Mouse (Mus musculus) right cerebral cortex, postnatal 4 days (tissue): Measurements from ENCODE around the gene Ccdc73.
"Not testable (repeated sequence)": the region's sequence is repeated elsewhere in the genome, so short reads cannot be mapped to it uniquely, and the experiment has no call there.

Experiments
- DNase-seq: peaks from one replicate; pipeline ENCODE4 v3.0.0-alpha.2; 2022

Ccdc73 gene

GRCm38 (mm10) chr2:104878794-104879193, 11.2 kb downstream of the Ccdc73 start:
- DNase-seq = no peak

GRCm38 (mm10) chr2:104886109-104886508, 18.5 kb downstream of the Ccdc73 start:
- DNase-seq = no peak

GRCm38 (mm10) chr2:104887331-104887730, 19.7 kb downstream of the Ccdc73 start:
- DNase-seq = not testable (repeated sequence)

GRCm38 (mm10) chr2:104887882-104888566, 20.4 kb downstream of the Ccdc73 start:
- peak; percentile 87 for DNase-seq

DNA sequence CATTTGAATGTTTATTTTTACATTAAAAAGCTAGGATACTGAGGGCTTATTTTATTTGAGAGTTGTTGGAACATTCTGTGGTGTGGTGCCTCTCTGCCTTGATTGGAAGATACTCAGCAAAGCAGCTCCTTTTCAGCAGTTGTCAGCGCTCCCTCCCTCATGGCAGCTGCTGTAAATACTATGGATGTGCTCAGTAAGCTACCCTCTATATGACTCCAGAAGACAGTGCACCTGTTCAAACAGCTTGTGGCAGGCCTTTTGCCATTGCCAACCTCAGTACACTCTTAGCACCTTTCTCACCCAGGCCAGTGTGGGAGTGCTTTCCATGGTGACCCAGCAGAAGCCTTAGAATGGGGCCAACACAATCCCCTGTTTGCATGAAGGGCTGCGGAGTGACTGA, 32.4 kb downstream of the Ccdc73 start:
- DNase-seq = no peak

DNA sequence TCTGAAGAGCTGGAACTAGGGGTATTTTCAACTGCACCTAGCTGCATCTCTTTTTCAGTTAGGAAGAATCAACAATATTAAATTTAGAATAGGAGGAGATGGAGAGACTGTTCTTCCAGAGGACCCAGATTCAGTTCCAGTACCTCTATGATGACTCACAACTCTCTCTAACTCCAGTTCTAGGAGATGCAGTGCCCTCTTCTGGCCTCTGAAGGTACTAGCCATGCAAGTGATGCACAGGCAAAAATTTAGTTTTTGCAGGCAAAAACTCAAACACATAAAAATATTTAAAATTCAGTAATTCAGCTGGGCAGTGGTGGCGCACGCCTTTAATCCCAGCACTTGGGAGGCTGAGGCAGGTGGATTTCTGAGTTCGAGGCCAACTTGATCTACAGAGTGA, 48.1 kb downstream of the Ccdc73 start:
- no peak for DNase-seq

- DNase-seq = no peak
Measured at GRCm38 (mm10) chr2:104964492-104964891, 96.9 kb downstream of the Ccdc73 start.

DNA sequence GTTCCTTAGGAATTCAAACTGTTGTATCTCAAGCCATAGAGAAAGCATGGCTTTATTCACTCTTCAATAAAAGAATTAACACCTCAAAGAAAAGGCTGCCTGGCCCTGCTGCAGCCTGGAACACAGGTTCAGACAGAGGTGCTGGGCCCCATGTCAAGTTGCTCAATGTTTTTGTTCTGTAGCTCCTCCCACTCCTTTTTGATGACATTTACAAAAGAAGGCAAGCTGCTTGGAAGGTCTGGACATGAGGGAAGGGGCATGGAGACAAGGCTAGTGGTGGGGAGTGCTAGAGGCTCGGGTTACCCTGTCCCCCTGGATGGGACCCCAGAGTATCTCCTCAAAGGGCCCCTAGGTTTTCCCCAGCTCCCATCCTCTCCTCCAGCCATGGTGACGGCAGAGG, 114.1 kb downstream of the Ccdc73 start:
- no peak for DNase-seq

GRCm38 (mm10) chr2:104985796-104986195, 118.2 kb downstream of the Ccdc73 start:
- DNase-seq = no peak

- no peak for DNase-seq
Measured at GRCm38 (mm10) chr2:104988974-104989373, 121.4 kb downstream of the Ccdc73 start.

DNA sequence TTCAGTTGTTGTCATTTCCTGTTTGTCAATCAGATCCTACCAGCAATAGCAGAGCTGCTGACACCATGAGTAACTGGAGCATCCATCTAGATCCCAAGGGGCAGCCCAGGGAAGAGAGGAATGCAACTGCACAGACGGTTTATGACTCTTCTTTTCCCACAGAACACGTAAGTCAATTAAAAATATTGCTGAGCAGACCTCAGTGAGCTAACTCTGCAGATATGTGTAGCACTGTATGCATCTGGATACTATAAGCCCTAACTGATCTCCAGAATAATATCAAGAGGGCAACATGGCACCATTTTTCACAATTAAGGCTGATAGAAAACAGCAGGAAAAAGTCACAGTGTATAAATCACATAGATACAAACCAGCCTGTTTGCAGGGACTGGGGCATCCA, 126.8 kb downstream of the Ccdc73 start:
- no peak for DNase-seq

- DNase-seq = no peak
Measured at GRCm38 (mm10) chr2:104996201-104996600, 128.6 kb downstream of the Ccdc73 start.

GRCm38 (mm10) chr2:105007236-105007635, 139.6 kb downstream of the Ccdc73 start:
- no peak for DNase-seq

GRCm38 (mm10) chr2:105016192-105016966, 148.8 kb downstream of the Ccdc73 start:
- no peak for DNase-seq

GRCm38 (mm10) chr2:105016967-105017287, 149.3 kb downstream of the Ccdc73 start, which contains the start of gene Eif3m:
TSS of gene Eif3m (minus strand) at chr2:105017080.
- peak; percentile 93 for DNase-seq

DNA sequence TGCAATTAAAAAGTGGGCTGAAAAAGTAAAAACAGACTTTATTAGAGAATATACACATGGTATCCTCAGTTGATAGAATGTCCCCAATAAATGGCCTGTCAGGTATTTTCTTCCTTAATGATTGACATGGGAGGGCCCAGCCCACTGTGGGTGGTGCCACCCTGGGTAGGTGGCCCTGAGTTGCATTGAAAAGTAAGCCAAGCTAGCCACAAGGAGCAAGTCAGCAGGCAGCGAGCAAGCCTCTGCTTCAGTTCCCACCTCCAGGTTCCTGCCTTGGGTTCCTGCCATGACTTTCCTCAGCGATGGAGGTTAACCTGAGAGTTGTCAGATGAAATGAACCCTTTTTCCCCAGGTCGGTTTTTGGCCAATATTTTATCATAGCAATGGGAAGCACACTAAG, 150.2 kb downstream of the Ccdc73 start:
- no peak for DNase-seq

DNA sequence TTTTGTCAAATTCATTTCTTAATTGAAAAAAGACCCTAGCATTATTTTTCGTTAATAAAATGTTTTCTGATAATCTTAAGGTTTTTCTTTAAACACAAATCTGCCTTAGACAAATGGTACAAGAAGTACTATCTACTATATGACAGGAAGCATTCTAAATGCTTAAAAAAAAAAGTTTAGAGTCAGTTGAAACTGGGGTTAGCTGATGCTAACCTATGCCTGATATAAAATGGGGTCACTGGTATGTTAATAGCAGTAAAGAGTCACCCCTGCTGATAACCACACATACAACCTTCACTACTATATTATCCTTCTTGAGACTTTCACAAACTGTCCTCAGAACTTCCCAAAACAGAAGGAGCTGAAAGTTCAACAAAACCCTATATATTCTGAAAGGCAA, 151.9 kb downstream of the Ccdc73 start:
- no peak for DNase-seq

DNA sequence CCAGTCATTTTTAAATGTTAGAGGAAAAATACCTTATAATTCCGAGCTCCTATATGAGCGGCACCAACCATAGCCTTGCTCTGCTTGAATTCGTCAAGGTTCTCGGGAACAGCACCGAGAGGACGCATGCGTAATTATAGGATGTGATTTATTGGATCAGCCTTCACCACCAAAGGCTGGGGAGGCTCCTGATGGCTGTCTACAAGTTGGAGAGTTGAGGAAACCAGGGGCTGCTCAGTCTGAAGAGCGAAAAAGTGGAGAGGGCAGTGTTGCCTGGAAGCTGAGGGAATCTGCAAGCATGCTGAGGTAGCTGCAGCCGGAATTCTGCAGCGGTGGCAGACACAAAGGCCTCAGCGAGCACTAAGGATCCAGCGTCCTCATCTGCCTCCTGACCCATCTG, 153.7 kb downstream of the Ccdc73 start:
- no peak for DNase-seq

DNA sequence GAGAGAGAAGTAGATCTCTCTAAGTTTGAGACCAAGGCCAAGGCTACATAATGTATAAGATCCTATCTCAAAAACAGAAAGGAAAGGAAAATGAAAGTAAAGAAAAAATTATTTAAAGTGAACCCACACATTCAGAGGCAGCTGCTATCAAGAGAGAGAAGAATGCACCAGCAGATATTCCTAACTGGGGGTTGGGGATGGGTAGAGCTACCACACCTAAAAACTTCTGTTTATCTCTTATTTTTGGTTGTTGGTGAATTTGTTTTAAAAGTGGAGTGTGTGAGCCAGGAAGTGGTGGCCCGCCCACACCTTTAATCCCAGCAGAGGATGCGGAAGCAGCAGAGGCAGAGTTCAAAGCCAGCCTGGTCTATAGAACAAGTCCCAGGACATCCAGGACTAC, 154.2 kb downstream of the Ccdc73 start:
- DNase-seq = no peak

DNA sequence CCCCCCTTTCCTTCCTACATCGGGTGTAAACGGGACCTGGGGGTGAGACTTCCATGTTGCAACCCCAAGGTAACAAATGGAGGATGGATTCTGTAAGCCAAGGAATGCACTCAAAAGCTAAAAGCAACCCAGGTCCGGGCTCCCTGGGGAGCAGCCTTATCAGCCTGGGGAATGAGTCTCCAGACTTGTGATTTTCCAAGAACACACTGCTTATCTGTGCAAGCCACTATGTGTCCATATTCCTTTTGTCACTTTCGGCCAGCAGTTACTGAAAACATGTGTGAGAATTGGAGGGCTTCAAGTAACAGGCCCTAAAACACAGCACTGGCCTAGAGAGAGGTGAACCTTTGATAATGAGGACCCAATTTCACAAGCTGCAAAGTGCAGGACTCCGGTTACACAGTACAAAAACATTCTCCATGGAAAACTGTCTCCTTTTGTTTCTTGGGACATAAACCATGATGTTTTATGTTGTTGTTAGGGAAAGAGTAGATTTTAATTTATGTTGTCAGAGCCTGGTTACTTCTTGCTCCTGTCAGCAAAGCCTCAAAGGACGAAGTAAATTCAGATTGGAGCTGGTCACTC, 155.5 kb downstream of the Ccdc73 start:
- no peak for DNase-seq

GRCm38 (mm10) chr2:105023815-105024214, 156.2 kb downstream of the Ccdc73 start:
- DNase-seq = no peak

GRCm38 (mm10) chr2:105025610-105026009, 158.0 kb downstream of the Ccdc73 start:
- DNase-seq = not testable (repeated sequence)

GRCm38 (mm10) chr2:105026950-105027695, 159.5 kb downstream of the Ccdc73 start:
- DNase-seq = no peak
